Mouse (Mus musculus): ENCODE results near the gene Kdr. TPM values are rescaled to one million over a fixed set of nuclear protein-coding genes. Genes with fewer than 3 reads are reported as not detected.

Gene Kdr
- polyA plus RNA-seq, 1 experiment from 2014 or later: 46.4 TPM

DNA sequence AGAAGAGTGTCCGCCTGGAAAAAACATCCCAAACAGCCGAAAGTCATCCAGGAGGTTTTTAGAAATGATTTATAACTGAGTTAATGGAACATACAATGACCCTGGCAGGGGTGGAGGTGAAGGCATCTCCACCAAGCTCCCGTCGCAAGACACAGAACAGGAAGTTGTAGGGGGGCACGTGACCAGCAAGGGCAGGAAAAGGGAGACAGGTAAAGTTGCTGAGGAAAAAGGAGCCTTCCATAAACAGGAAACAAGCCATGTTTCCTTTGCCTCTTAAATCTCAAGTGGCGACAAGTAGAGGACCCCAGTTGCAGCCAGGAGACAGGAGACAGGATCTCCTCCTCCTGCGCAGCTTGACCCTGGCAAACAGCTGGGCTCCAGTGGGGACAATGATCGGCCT, 37.8 kb upstream of the Kdr start:
- Histone ChIP-seq H3K4me3 (ENCODE audit: low read depth, low read length) (no peak overlapping the region), H3K4me1 (ENCODE audit: insufficient read depth, low read depth, low read length) (no peaks in the 10 kb centered on the region), H3K36me3 (ENCODE audit: insufficient read depth, low read length) (no peaks in the 10 kb centered on the region)

DNA sequence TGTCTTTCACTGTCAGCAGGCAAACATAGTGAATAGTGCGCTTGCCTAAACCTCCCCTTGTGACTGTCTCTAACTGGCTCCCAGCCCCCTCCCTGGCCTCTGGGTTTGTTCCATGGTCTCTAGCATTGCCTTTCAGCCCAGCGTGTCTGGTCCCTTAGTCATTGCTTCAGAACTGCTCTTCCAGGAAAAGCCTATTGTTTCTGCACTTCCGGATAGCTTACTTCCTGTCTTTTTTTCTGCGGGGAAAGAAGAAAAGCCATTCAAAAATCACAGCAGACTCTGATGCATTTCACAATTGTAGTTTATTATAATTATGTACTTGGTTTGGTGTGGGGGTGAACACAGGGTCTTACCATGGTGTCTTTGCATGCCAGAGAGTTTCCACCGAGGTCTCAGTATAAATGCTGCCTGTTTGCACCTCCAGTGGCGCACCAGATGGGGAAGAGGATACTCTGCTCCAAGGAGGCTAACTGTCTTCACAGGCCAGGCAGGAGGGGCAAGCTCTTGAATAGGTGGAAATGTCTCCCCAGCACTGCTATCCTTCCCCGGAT, 35.7 kb upstream of the Kdr start:
- no peaks in the 10 kb centered on the region for H3K36me3 ChIP-seq (ENCODE audit: insufficient read depth, low read length)
- H3K9ac ChIP-seq (replicated peaks; ENCODE audit: low read depth): no peak overlapping the region
- TF ChIP-seq EP300 (IDR thresholded peaks at IDR 0.05): peak; percentile 84
- TF ChIP-seq CTCF (IDR thresholded peaks at IDR 0.05): no peak
- H3K27me3 ChIP-seq (replicated peaks; ENCODE audit: insufficient read depth, low read length): no peaks in the 10 kb centered on the region
- no peak overlapping the region for H3K4me3 ChIP-seq (ENCODE audit: low read depth, low read length)
- no peaks in the 10 kb centered on the region for H3K9me3 ChIP-seq (ENCODE audit: low read length)
- H3K27ac ChIP-seq (ENCODE audit: low read length): peak overlapping the region; percentile 74
- ATAC-seq: peak; percentile 91
- DNase-seq (ENCODE audit: low spot score): peak; percentile 73
- 48% methylated on average over 7 of the region's 7 CpGs for WGBS
- no peaks in the 10 kb centered on the region for H3K4me1 ChIP-seq (ENCODE audit: insufficient read depth, low read depth, low read length)
- no peak overlapping the region for H3K4me2 ChIP-seq (replicated peaks; ENCODE audit: low read depth, low read length)

More for the DNA sequence above, 37.8 kb upstream of the Kdr start:
- DNase-seq (ENCODE audit: low spot score) (no peak), ATAC-seq (no peak)
- 39% methylated on average over 8 of the region's 8 CpGs for WGBS
- Histone ChIP-seq H3K4me2 (replicated peaks; ENCODE audit: low read depth, low read length) (no peak overlapping the region), H3K27me3 (replicated peaks; ENCODE audit: insufficient read depth, low read length) (no peaks in the 10 kb centered on the region), H3K9me3 (ENCODE audit: low read length) (no peaks in the 10 kb centered on the region), H3K27ac (ENCODE audit: low read length) (peak overlapping the region; percentile 64; the same call in 1 of the 2 replicates), H3K9ac (replicated peaks; ENCODE audit: low read depth) (no peak overlapping the region)
- TF ChIP-seq CTCF (IDR thresholded peaks at IDR 0.05): no peak
- TF ChIP-seq EP300 (IDR thresholded peaks at IDR 0.05): no peak

DNA sequence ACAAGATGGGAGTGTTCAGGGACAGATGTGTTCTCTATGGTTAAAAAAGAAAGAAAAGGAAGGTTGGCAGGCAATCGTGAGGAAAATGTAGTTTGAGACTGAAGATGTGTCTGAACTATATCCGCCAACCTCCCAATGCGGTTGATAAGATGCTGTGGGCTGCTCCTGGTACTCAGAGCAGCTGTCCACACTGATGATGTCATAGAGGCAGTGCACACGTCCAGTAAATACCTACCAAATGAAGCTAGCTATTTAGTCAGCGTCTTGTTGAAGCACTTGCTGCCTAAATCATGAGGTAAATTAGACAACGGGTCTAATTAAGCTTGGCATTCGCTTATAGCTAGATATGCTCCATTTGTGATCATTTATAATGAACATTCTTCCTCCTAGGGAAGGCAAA, 28.1 kb upstream of the Kdr start:
- no peak for DNase-seq (ENCODE audit: low spot score)
- Histone ChIP-seq H3K36me3 (ENCODE audit: insufficient read depth, low read length) (no peaks in the 10 kb centered on the region), H3K27me3 (replicated peaks; ENCODE audit: insufficient read depth, low read length) (no peaks in the 10 kb centered on the region), H3K9ac (replicated peaks; ENCODE audit: low read depth) (no peak overlapping the region), H3K27ac (ENCODE audit: low read length) (no peak overlapping the region), H3K4me2 (replicated peaks; ENCODE audit: low read depth, low read length) (no peak overlapping the region), H3K9me3 (ENCODE audit: low read length) (no peaks in the 10 kb centered on the region), H3K4me1 (ENCODE audit: insufficient read depth, low read depth, low read length) (no peaks in the 10 kb centered on the region; the same call in 1 of the 2 replicates), H3K4me3 (ENCODE audit: low read depth, low read length) (no peak overlapping the region)
- 66% methylated on average over 7 of the region's 7 CpGs for WGBS
- ATAC-seq: no peak
- TF ChIP-seq EP300 (IDR thresholded peaks at IDR 0.05) (no peak), CTCF (IDR thresholded peaks at IDR 0.05) (no peak)

DNA sequence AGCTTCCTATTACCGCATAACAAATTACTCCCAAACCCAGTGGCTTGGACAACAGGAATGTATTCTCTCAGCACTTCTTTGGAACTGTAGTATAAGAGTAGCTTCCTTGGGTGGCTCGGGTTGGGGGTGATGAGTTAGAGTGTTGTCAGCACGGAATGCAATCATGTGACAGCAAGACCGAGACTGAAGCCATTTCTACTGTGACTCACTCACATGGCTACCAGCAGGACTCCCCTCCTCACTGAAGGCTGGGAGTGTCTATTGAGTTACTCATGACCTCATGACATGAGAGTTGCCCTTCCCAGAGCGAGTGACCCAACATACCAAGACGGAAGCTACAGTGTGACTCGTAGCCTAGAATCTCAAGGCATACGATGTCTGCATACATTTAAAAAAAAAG, 12.0 kb upstream of the Kdr start:
- H3K27me3 ChIP-seq (replicated peaks; ENCODE audit: insufficient read depth, low read length): no peaks in the 10 kb centered on the region
- DNase-seq (ENCODE audit: low spot score) (no peak), ATAC-seq (no peak)
- no peak overlapping the region for H3K9ac ChIP-seq (replicated peaks; ENCODE audit: low read depth)
- 80% methylated on average over 8 of the region's 8 CpGs for WGBS
- H3K27ac ChIP-seq (ENCODE audit: low read length): no peak overlapping the region
- no peak overlapping the region for H3K4me2 ChIP-seq (replicated peaks; ENCODE audit: low read depth, low read length)
- no peaks in the 10 kb centered on the region for H3K4me1 ChIP-seq (ENCODE audit: insufficient read depth, low read depth, low read length)
- no peaks in the 10 kb centered on the region for H3K9me3 ChIP-seq (ENCODE audit: low read length)
- no peak overlapping the region for H3K4me3 ChIP-seq (ENCODE audit: low read depth, low read length)
- TF ChIP-seq CTCF (IDR thresholded peaks at IDR 0.05): no peak
- TF ChIP-seq EP300 (IDR thresholded peaks at IDR 0.05): no peak
- H3K36me3 ChIP-seq (ENCODE audit: insufficient read depth, low read length): no peaks in the 10 kb centered on the region

DNA sequence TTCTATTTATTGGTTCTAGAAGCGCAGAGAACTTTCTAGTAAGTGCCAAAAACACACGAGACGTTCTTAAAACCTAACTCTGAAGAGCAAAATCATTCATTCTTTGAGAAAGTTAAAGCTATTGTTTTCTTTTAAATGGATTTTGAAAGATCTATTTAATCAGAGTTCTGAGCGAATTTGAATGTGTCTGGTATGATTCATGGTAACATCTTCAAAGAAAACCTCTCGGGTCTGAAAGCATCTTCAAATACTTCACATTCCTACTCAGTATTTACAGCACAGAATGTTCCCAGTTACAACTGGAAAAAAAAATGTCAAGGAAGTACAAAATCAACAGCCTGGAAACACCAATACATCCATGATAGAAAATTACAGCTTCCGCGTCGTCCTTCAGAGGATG, 9.3 kb upstream of the Kdr start:
- Histone ChIP-seq H3K9me3 (ENCODE audit: low read length) (no peaks in the 10 kb centered on the region), H3K4me3 (ENCODE audit: low read depth, low read length) (no peak overlapping the region), H3K4me1 (ENCODE audit: insufficient read depth, low read depth, low read length) (no peaks in the 10 kb centered on the region), H3K4me2 (replicated peaks; ENCODE audit: low read depth, low read length) (no peak overlapping the region), H3K27ac (ENCODE audit: low read length) (no peak overlapping the region), H3K9ac (replicated peaks; ENCODE audit: low read depth) (no peak overlapping the region), H3K27me3 (replicated peaks; ENCODE audit: insufficient read depth, low read length) (no peaks in the 10 kb centered on the region), H3K36me3 (ENCODE audit: insufficient read depth, low read length) (no peaks in the 10 kb centered on the region)
- peak; percentile 36 for DNase-seq (ENCODE audit: low spot score)
- TF ChIP-seq CTCF (IDR thresholded peaks at IDR 0.05) (no peak), EP300 (IDR thresholded peaks at IDR 0.05) (0 out of 2 replicates have a peak, but pooled peaks have one; percentile 15)
- WGBS: 67% methylated on average over 8 of the region's 8 CpGs
- 0 out of 2 replicates have a peak, but pooled peaks have one; percentile 14 for ATAC-seq

DNA sequence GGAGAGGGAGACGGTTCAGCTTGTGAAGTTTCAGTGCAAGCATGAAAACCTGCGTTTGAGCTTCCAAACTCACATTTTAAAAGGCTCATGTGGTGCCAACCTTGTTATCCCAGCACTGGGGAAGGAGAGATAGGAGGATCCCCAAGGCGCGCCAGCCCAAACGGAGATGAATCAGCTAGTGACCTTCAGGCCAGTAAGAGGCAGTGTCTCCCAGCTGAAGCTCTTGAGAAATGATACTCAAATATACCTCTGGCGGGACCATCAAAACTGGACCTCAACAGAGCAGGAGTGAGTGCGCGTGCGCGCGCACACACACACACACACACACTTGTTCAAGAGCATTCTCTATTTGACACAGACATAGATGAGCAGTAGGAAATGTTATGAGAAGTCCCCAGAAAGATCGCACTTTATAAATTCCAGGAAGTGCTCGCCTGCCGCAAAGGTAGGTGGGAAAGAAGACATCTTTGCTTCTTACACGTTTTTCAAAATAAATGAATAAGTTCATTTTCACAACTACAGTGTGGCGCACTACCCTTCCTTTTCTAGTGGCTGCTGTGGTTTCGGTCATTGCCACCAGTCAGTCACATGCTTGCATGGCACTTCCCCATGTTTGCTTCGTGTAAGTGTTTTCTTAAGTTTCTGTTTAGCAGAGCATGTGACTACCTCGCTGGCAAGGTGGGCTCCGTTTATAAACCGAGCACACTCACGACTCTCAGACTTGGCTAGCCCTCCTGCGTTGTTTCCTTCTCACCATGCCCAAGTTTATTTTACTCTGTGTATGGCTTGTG, 2.5 kb upstream of the Kdr start:
- no peak overlapping the region for H3K27ac ChIP-seq (ENCODE audit: low read length)
- no peak overlapping the region; the same call in 1 of the 2 replicates for H3K4me2 ChIP-seq (replicated peaks; ENCODE audit: low read depth, low read length)
- H3K9me3 ChIP-seq (ENCODE audit: low read length): no peaks in the 10 kb centered on the region
- 52% methylated on average over 23 of the region's 23 CpGs for WGBS
- H3K9ac ChIP-seq (replicated peaks; ENCODE audit: low read depth): no peak overlapping the region
- peak; percentile 36 for DNase-seq (ENCODE audit: low spot score)
- H3K4me1 ChIP-seq (ENCODE audit: insufficient read depth, low read depth, low read length): 0 out of 2 replicates have a peak, but pooled peaks cover 3% of the 10 kb centered on the region
- peaks cover 19% of the 10 kb centered on the region for H3K27me3 ChIP-seq (replicated peaks; ENCODE audit: insufficient read depth, low read length)
- no peaks in the 10 kb centered on the region for H3K36me3 ChIP-seq (ENCODE audit: insufficient read depth, low read length)
- TF ChIP-seq CTCF (IDR thresholded peaks at IDR 0.05) (peak; percentile 42), EP300 (IDR thresholded peaks at IDR 0.05) (no peak)
- H3K4me3 ChIP-seq (ENCODE audit: low read depth, low read length): no peak overlapping the region
- ATAC-seq: no peak
